In genomic region chr16:32058817-32059216, GRCm38 (mm10) we compare ENCODE assay signal across 29 mouse cellular contexts. TPM values are rescaled to one million over a fixed set of nuclear protein-coding genes. Genes with fewer than 3 reads are reported as not detected.
A peak's percentile ranks its signal among the peaks of the same experiment; 100 is the strongest.
DNase-seq lines count a peak whose midpoint lies in the region; ATAC-seq and TF ChIP-seq lines count a peak whose summit lies in the region.
"Had no signal": no experiment of that assay in that cellular context is flagged by ENCODE, and none has a peak within 500 bp of the region (broad histone marks: within the 10 kb centered on the region; RNA-seq: fewer than 3 reads in every experiment).

No protein-coding gene starts in this region.

- 66% methylated on average over 5 of the region's 5 CpGs for WGBS in liver, embryonic 12.5 days (ENCODE audit: insufficient replicate concordance)
- WGBS in liver, embryonic 11.5 days: 71% methylated on average over 5 of the region's 5 CpGs
- 61% methylated on average over 5 of the region's 5 CpGs for WGBS in intestine, embryonic 16.5 days
- WGBS in liver, postnatal 0 days (ENCODE audit: insufficient replicate concordance): 53% methylated on average over 5 of the region's 5 CpGs
- WGBS in forebrain, embryonic 14.5 days: 86% methylated on average over 5 of the region's 5 CpGs
- 90% methylated on average over 5 of the region's 5 CpGs for WGBS in hindbrain, postnatal 0 days

- no peaks in the 10 kb centered on the region for H3K36me3 ChIP-seq in liver, embryonic 12.5 days
- H3K36me3 ChIP-seq in liver, embryonic 11.5 days (ENCODE audit: control insufficient read depth, insufficient read depth, low read length): no peaks in the 10 kb centered on the region
- no peaks in the 10 kb centered on the region for H3K36me3 ChIP-seq in intestine, embryonic 16.5 days (ENCODE audit: control insufficient read depth, insufficient read depth, low read length)
- H3K36me3 ChIP-seq in liver, postnatal 0 days (replicated peaks; ENCODE audit: insufficient read depth, low read length): no peaks in the 10 kb centered on the region
- no peaks in the 10 kb centered on the region for H3K36me3 ChIP-seq in forebrain, embryonic 14.5 days (ENCODE audit: control insufficient read depth, insufficient read depth, low read length)
- H3K36me3 ChIP-seq in hindbrain, postnatal 0 days (ENCODE audit: insufficient read depth, low read length): no peaks in the 10 kb centered on the region
- H3K36me3 ChIP-seq: lung, embryonic 15.5 days; midbrain, embryonic 10.5 days; midbrain, embryonic 15.5 days; neural tube, embryonic 12.5 days had no signal

- no peak overlapping the region for H3K4me3 ChIP-seq in liver, embryonic 12.5 days
- H3K4me3 ChIP-seq in liver, embryonic 11.5 days (ENCODE audit: low read depth, low read length): no peak overlapping the region
- H3K4me3 ChIP-seq in intestine, embryonic 16.5 days (ENCODE audit: low read length): no peak overlapping the region
- no peak overlapping the region for H3K4me3 ChIP-seq in liver, postnatal 0 days (ENCODE audit: low read depth, low read length)
- H3K4me3 ChIP-seq in forebrain, embryonic 14.5 days (ENCODE audit: low read depth, low read length): no peak overlapping the region
- no peak overlapping the region for H3K4me3 ChIP-seq in hindbrain, postnatal 0 days (ENCODE audit: low read length)
- H3K4me3 ChIP-seq: forebrain, embryonic 13.5 days; lung, embryonic 15.5 days; midbrain, embryonic 10.5 days; midbrain, embryonic 15.5 days; myocyte; neural tube, embryonic 12.5 days had no signal

- peaks cover 42% of the 10 kb centered on the region for H3K4me1 ChIP-seq in liver, embryonic 12.5 days
- peaks cover 15% of the 10 kb centered on the region for H3K4me1 ChIP-seq in liver, embryonic 11.5 days (replicated peaks; ENCODE audit: control insufficient read depth, insufficient read depth, low read length)
- H3K4me1 ChIP-seq in intestine, embryonic 16.5 days (ENCODE audit: control insufficient read depth, insufficient read depth, low read length): peaks cover 12% of the 10 kb centered on the region
- peaks cover 11% of the 10 kb centered on the region for H3K4me1 ChIP-seq in liver, postnatal 0 days (ENCODE audit: insufficient read depth)
- no peaks in the 10 kb centered on the region for H3K4me1 ChIP-seq in forebrain, embryonic 14.5 days (ENCODE audit: control insufficient read depth, insufficient read depth, low read length)
- H3K4me1 ChIP-seq in hindbrain, postnatal 0 days (ENCODE audit: insufficient read depth, low read length): no peaks in the 10 kb centered on the region
- H3K4me1 ChIP-seq: forebrain, embryonic 13.5 days; midbrain, embryonic 10.5 days; midbrain, embryonic 15.5 days; neural tube, embryonic 12.5 days had no signal

- H3K27ac ChIP-seq in liver, embryonic 12.5 days: no peak overlapping the region
- no peak overlapping the region for H3K27ac ChIP-seq in liver, embryonic 11.5 days (ENCODE audit: low read depth, low read length)
- H3K27ac ChIP-seq in intestine, embryonic 16.5 days (ENCODE audit: low read length): no peak overlapping the region; the same call in 1 of the 2 replicates
- H3K27ac ChIP-seq in liver, postnatal 0 days (ENCODE audit: low read depth): peak overlapping the region; percentile 23
- H3K27ac ChIP-seq in forebrain, embryonic 14.5 days (ENCODE audit: low read depth, low read length): no peak overlapping the region
- H3K27ac ChIP-seq in hindbrain, postnatal 0 days: no peak overlapping the region
- H3K27ac ChIP-seq: forebrain, embryonic 13.5 days; hindbrain, embryonic 14.5 days; kidney, postnatal 0 days; liver, embryonic 14.5 days; lung, embryonic 15.5 days; midbrain, embryonic 10.5 days; midbrain, embryonic 15.5 days; neural tube, embryonic 12.5 days had no signal

- H3K9ac ChIP-seq in liver, embryonic 12.5 days: no peak overlapping the region
- no peak overlapping the region for H3K9ac ChIP-seq in liver, embryonic 11.5 days (ENCODE audit: low read depth, low read length)
- H3K9ac ChIP-seq in intestine, embryonic 16.5 days (ENCODE audit: low read depth, low read length): no peak overlapping the region
- H3K9ac ChIP-seq in liver, postnatal 0 days (replicated peaks): no peak overlapping the region
- no peak overlapping the region for H3K9ac ChIP-seq in forebrain, embryonic 14.5 days (ENCODE audit: low read length)
- H3K9ac ChIP-seq in hindbrain, postnatal 0 days (replicated peaks; ENCODE audit: low read length): no peak overlapping the region
- H3K9ac ChIP-seq: forebrain, embryonic 13.5 days; hindbrain, embryonic 14.5 days; liver, embryonic 14.5 days; lung, embryonic 15.5 days; midbrain, embryonic 15.5 days; neural tube, embryonic 12.5 days had no signal

- H3K27me3 ChIP-seq in liver, embryonic 12.5 days (replicated peaks): no peaks in the 10 kb centered on the region
- H3K27me3 ChIP-seq in liver, embryonic 11.5 days (replicated peaks; ENCODE audit: control insufficient read depth, insufficient read depth, low read length): no peaks in the 10 kb centered on the region
- H3K27me3 ChIP-seq in intestine, embryonic 16.5 days (replicated peaks; ENCODE audit: control insufficient read depth, insufficient read depth, low read length): no peaks in the 10 kb centered on the region
- no peaks in the 10 kb centered on the region for H3K27me3 ChIP-seq in liver, postnatal 0 days (ENCODE audit: insufficient read depth, low read length)
- no peaks in the 10 kb centered on the region for H3K27me3 ChIP-seq in forebrain, embryonic 14.5 days (replicated peaks; ENCODE audit: control insufficient read depth, insufficient read depth, low read length)
- H3K27me3 ChIP-seq in hindbrain, postnatal 0 days (ENCODE audit: insufficient read depth, low read length): no peaks in the 10 kb centered on the region
- H3K27me3 ChIP-seq: CH12.LX; forebrain, embryonic 13.5 days; lung, embryonic 15.5 days; midbrain, embryonic 15.5 days; neural tube, embryonic 12.5 days had no signal

- no peak overlapping the region for H3K4me2 ChIP-seq in liver, embryonic 12.5 days
- no peak overlapping the region for H3K4me2 ChIP-seq in liver, embryonic 11.5 days
- H3K4me2 ChIP-seq in intestine, embryonic 16.5 days (ENCODE audit: low read depth, low read length): no peak overlapping the region
- no peak overlapping the region for H3K4me2 ChIP-seq in liver, postnatal 0 days (ENCODE audit: low read depth, low read length)
- H3K4me2 ChIP-seq in forebrain, embryonic 14.5 days (ENCODE audit: low read length): no peak overlapping the region
- no peak overlapping the region for H3K4me2 ChIP-seq in hindbrain, postnatal 0 days (ENCODE audit: low read depth, low read length)
- H3K4me2 ChIP-seq: forebrain, embryonic 13.5 days; heart, embryonic 11.5 days; hindbrain, embryonic 14.5 days; lung, embryonic 15.5 days; midbrain, embryonic 15.5 days; neural tube, embryonic 12.5 days had no signal

- no peaks in the 10 kb centered on the region for H3K9me3 ChIP-seq in liver, embryonic 12.5 days (replicated peaks)
- H3K9me3 ChIP-seq in liver, embryonic 11.5 days (ENCODE audit: control insufficient read depth, low read length): no peaks in the 10 kb centered on the region
- H3K9me3 ChIP-seq in intestine, embryonic 16.5 days (ENCODE audit: control insufficient read depth, low read length): no peaks in the 10 kb centered on the region
- H3K9me3 ChIP-seq in liver, postnatal 0 days (ENCODE audit: low read length): no peaks in the 10 kb centered on the region
- no peaks in the 10 kb centered on the region for H3K9me3 ChIP-seq in forebrain, embryonic 14.5 days (replicated peaks; ENCODE audit: control insufficient read depth, low read length)
- H3K9me3 ChIP-seq in hindbrain, postnatal 0 days (ENCODE audit: low read length): no peaks in the 10 kb centered on the region
- H3K9me3 ChIP-seq: forebrain, embryonic 13.5 days; lung, embryonic 15.5 days; midbrain, embryonic 10.5 days; midbrain, embryonic 15.5 days; neural tube, embryonic 12.5 days had no signal

- DNase-seq in liver, embryonic 11.5 days (ENCODE audit: low spot score): no peak
- DNase-seq in liver, postnatal 0 days: no peak
- DNase-seq in forebrain, embryonic 14.5 days (ENCODE audit: low spot score): no peak
- DNase-seq in hindbrain, postnatal 0 days (ENCODE audit: low spot score): no peak
- no peak for DNase-seq in cerebellum, postnatal 14 days
- DNase-seq: adrenal gland, postnatal 25 days; cerebellum, adult 18-20 months; cerebellum, postnatal 10 days; gastrocnemius, postnatal 14 days; heart, adult 18-20 months; heart, postnatal 4 days; kidney, adult 8-10 months; kidney, postnatal 4 days; right cerebral cortex, adult 18-20 months had no signal

- no peak for TF ChIP-seq CTCF in liver, postnatal 0 days (IDR thresholded peaks at IDR 0.05; ENCODE audit: low read depth)
- no peak for TF ChIP-seq CTCF in hindbrain, postnatal 0 days (IDR thresholded peaks at IDR 0.05; ENCODE audit: low read depth)

- ATAC-seq in liver, embryonic 12.5 days: 0 out of 2 replicates have a peak, but pooled peaks have one; percentile 27
- no peak for ATAC-seq in liver, embryonic 11.5 days (replicated peaks; ENCODE audit: low FRiP score)
- peak; percentile 75 for ATAC-seq in intestine, embryonic 16.5 days
- ATAC-seq in liver, postnatal 0 days: peak; percentile 81
- no peak for ATAC-seq in forebrain, embryonic 14.5 days
- no peak for ATAC-seq in hindbrain, postnatal 0 days
- ATAC-seq: activated CD4-positive, CD25-positive, alpha-beta regulatory T cell, adult 4 months; forebrain, embryonic 13.5 days; inflammation-experienced regulatory T-cells, adult 6 months; midbrain, embryonic 15.5 days had no signal

- TF ChIP-seq EP300 in liver, postnatal 0 days (IDR thresholded peaks at IDR 0.05; ENCODE audit: low read depth): no peak

RNA-seq across cellular contexts. Expression of gene Pak2, which starts 20.3 kb away (rescaled TPM):
- 17.7 and 18.3 TPM in 2 replicates for polyA plus RNA-seq in liver, embryonic 12.5 days (2016; fragmentation: Nextera tagmentation; extraction: Ambion mirVana)
- 30.0 and 32.9 TPM in 2 replicates for polyA plus RNA-seq in liver, embryonic 11.5 days (2014; fragmentation: Nextera tagmentation; extraction: Ambion mirVana)
- polyA plus RNA-seq in intestine, embryonic 16.5 days (2015; fragmentation: Nextera tagmentation; extraction: Ambion mirVana): 34.5 and 34.6 TPM in 2 replicates
- polyA plus RNA-seq in liver, postnatal 0 days (2015; fragmentation: Nextera tagmentation; extraction: Ambion mirVana): 9.1 and 10.3 TPM in 2 replicates
- polyA plus RNA-seq in forebrain, embryonic 14.5 days (2014; fragmentation: Nextera tagmentation; extraction: Ambion mirVana): 39.3 and 45.9 TPM in 2 replicates
- 21.7 and 22.5 TPM in 2 replicates for total RNA-seq in hindbrain, postnatal 0 days (2014; rRNA removed)
- polyA plus RNA-seq in hindbrain, postnatal 0 days (2015; fragmentation: Nextera tagmentation; extraction: Ambion mirVana): 21.8 TPM in 2 replicates

RNA-seq across cellular contexts. Expression of gene Pigx, which starts 40.7 kb away (rescaled TPM):
- polyA plus RNA-seq in liver, embryonic 12.5 days (2016; fragmentation: Nextera tagmentation; extraction: Ambion mirVana): 33.8 and 37.2 TPM in 2 replicates
- 57.1 and 63.0 TPM in 2 replicates for polyA plus RNA-seq in liver, embryonic 11.5 days (2014; fragmentation: Nextera tagmentation; extraction: Ambion mirVana)
- polyA plus RNA-seq in intestine, embryonic 16.5 days (2015; fragmentation: Nextera tagmentation; extraction: Ambion mirVana): 108 and 109 TPM in 2 replicates
- polyA plus RNA-seq in liver, postnatal 0 days (2015; fragmentation: Nextera tagmentation; extraction: Ambion mirVana): 65.3 and 66.6 TPM in 2 replicates
- polyA plus RNA-seq in forebrain, embryonic 14.5 days (2014; fragmentation: Nextera tagmentation; extraction: Ambion mirVana): 141 and 159 TPM in 2 replicates
- 46.5 and 47.3 TPM in 2 replicates for total RNA-seq in hindbrain, postnatal 0 days (2014; rRNA removed)
- polyA plus RNA-seq in hindbrain, postnatal 0 days (2015; fragmentation: Nextera tagmentation; extraction: Ambion mirVana): 86.7 and 93.3 TPM in 2 replicates

RNA-seq across cellular contexts. Expression of gene Cep19, which starts 40.8 kb away (rescaled TPM):
- 7.6 TPM in 2 replicates for polyA plus RNA-seq in liver, embryonic 12.5 days (2016; fragmentation: Nextera tagmentation; extraction: Ambion mirVana)
- 14.3 and 14.7 TPM in 2 replicates for polyA plus RNA-seq in liver, embryonic 11.5 days (2014; fragmentation: Nextera tagmentation; extraction: Ambion mirVana)
- 26.1 and 29.3 TPM in 2 replicates for polyA plus RNA-seq in intestine, embryonic 16.5 days (2015; fragmentation: Nextera tagmentation; extraction: Ambion mirVana)
- 5.3 and 5.4 TPM in 2 replicates for polyA plus RNA-seq in liver, postnatal 0 days (2015; fragmentation: Nextera tagmentation; extraction: Ambion mirVana)
- polyA plus RNA-seq in forebrain, embryonic 14.5 days (2014; fragmentation: Nextera tagmentation; extraction: Ambion mirVana): 49.8 and 54.1 TPM in 2 replicates
- total RNA-seq in hindbrain, postnatal 0 days (2014; rRNA removed): 20.1 and 28.2 TPM in 2 replicates
- 55.0 and 56.0 TPM in 2 replicates for polyA plus RNA-seq in hindbrain, postnatal 0 days (2015; fragmentation: Nextera tagmentation; extraction: Ambion mirVana)

RNA-seq across cellular contexts. Expression of gene Senp5, which starts 55.7 kb away (rescaled TPM):
- polyA plus RNA-seq in liver, embryonic 12.5 days (2016; fragmentation: Nextera tagmentation; extraction: Ambion mirVana): 12.2 and 12.7 TPM in 2 replicates
- 13.0 and 13.1 TPM in 2 replicates for polyA plus RNA-seq in liver, embryonic 11.5 days (2014; fragmentation: Nextera tagmentation; extraction: Ambion mirVana)
- 9.1 and 9.8 TPM in 2 replicates for polyA plus RNA-seq in intestine, embryonic 16.5 days (2015; fragmentation: Nextera tagmentation; extraction: Ambion mirVana)
- 3.7 and 3.8 TPM in 2 replicates for polyA plus RNA-seq in liver, postnatal 0 days (2015; fragmentation: Nextera tagmentation; extraction: Ambion mirVana)
- 7.5 and 9.5 TPM in 2 replicates for polyA plus RNA-seq in forebrain, embryonic 14.5 days (2014; fragmentation: Nextera tagmentation; extraction: Ambion mirVana)
- 21.3 and 21.4 TPM in 2 replicates for total RNA-seq in hindbrain, postnatal 0 days (2014; rRNA removed)
- 11.6 and 11.8 TPM in 2 replicates for polyA plus RNA-seq in hindbrain, postnatal 0 days (2015; fragmentation: Nextera tagmentation; extraction: Ambion mirVana)

Comparison
In these comparisons a context has a peak if more than half of its experiments do, and no peak if none do; other contexts are left out.
1. ATAC-seq: peak in liver, embryonic 12.5 days (single experiment), intestine, embryonic 16.5 days (single experiment) and liver, postnatal 0 days (single experiment); none in liver, embryonic 11.5 days (single experiment), forebrain, embryonic 14.5 days (single experiment) and hindbrain, postnatal 0 days (single experiment).